Mouse (Mus musculus) embryo, embryonic 10 days (tissue): ENCODE measurements around the gene Olfr130.

Experiments
- DNase-seq: peaks from one replicate; pipeline ENCODE4 v3.0.0-alpha.2; 2015; ENCODE audit warnings: low spot score

Gene Olfr130

DNA sequence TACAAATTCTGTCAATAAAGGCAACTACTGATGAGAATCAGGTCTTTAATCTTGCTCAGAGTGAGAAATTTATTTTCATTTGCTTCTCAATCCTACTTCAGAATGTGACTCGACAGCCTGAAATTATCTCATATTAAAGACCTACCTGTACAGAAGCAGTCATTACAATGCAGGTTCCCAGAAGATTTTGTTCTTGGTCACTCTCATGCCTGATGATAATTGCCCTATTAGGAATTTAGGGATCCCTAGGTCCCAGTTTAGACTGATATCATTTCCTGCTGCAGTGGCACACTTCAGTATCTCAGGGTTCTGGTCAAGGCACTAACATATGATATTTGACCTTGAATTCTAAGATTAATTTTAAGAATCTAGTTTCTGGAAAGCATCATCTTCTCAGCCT, at the start of gene Olfr130:
TSS of gene Olfr130 (plus strand) at position 301 of the 400 bp plus-strand sequence.
- no peak for DNase-seq

- DNase-seq, result no peak
Observed at GRCm38 (mm10) chr17:38016341-38016740, 47.4 kb upstream of the Olfr130 start.

- DNase-seq, result peak; percentile 24
Observed at GRCm38 (mm10) chr17:38026297-38026696, 37.4 kb upstream of the Olfr130 start.

GRCm38 (mm10) chr17:38059979-38060378, 3.7 kb upstream of the Olfr130 start, which contains the start of gene Olfr129:
Gene Olfr129, minus strand, starts transcription at chr17:38060079.
- no peak for DNase-seq

GRCm38 (mm10) chr17:38082364-38082763, 18.6 kb downstream of the Olfr130 start:
- DNase-seq, result no peak

GRCm38 (mm10) chr17:38088593-38088992, 24.9 kb downstream of the Olfr130 start, which contains the start of gene Olfr131:
Gene Olfr131, minus strand, starts transcription at chr17:38088693.
- DNase-seq, result no peak
